Mouse (Mus musculus) limb, embryonic 11.5 days (tissue): ENCODE data around the gene Fiz1. TPM values are rescaled to one million over a fixed set of nuclear protein-coding genes. Genes with fewer than 3 reads are reported as not detected.

Source experiments
- ATAC-seq: fragments of 200-750 bp; cut with Nextera tagmentation; 2 replicates; pipeline ENCODE4 v1.8.0; 2017; ENCODE audit warnings: low read depth; ENCODE audit not compliant: insufficient number of reproducible peaks, low FRiP score, low TSS enrichment
- DNase-seq: peaks from one replicate; pipeline ENCODE4 v3.0.0-alpha.2; 2015; ENCODE audit warnings: low spot score
- H3K27ac ChIP-seq: fragments of 300-500 bp; sonication (generic); replicated peaks from 2 replicates; pipeline ENCODE4 v1.5.1; 2014; ENCODE audit warnings: low read depth, mild to moderate bottlenecking, low read length
- H3K27me3 ChIP-seq: fragments of 300-500 bp; sonication (generic); 2 replicates; pipeline ENCODE4 v1.6.1; 2014; ENCODE audit warnings: mild to moderate bottlenecking, low read length, mixed read lengths; ENCODE audit not compliant: control insufficient read depth, insufficient read depth
- H3K36me3 ChIP-seq: fragments of 300-500 bp; sonication (generic); 2 replicates; pipeline ENCODE4 v1.6.1; 2014; ENCODE audit warnings: mild to moderate bottlenecking, low read length, moderate library complexity, mixed read lengths; ENCODE audit not compliant: control insufficient read depth, insufficient read depth
- H3K4me1 ChIP-seq: fragments of 300-500 bp; sonication (generic); 2 replicates; pipeline ENCODE4 v1.6.1; 2014; ENCODE audit warnings: low read length, mixed read lengths; ENCODE audit not compliant: control insufficient read depth, insufficient read depth
- H3K4me2 ChIP-seq: fragments of 300-500 bp; sonication (generic); 2 replicates; pipeline ENCODE4 v1.6.1; 2014; ENCODE audit warnings: low read depth, mild to moderate bottlenecking, moderate library complexity; ENCODE audit not compliant: severe bottlenecking
- H3K4me3 ChIP-seq: fragments of 300-500 bp; sonication (generic); 2 replicates; pipeline ENCODE4 v1.5.1; 2014; ENCODE audit warnings: low read depth, low read length
- H3K9ac ChIP-seq: fragments of 300-500 bp; sonication (generic); 2 replicates; pipeline ENCODE4 v1.6.1; 2014; ENCODE audit warnings: mild to moderate bottlenecking, low read length
- H3K9me3 ChIP-seq: fragments of 300-500 bp; sonication (generic); 2 replicates; pipeline ENCODE4 v1.6.1; 2016; ENCODE audit warnings: low read length; ENCODE audit not compliant: control insufficient read depth
- WGBS: fragments of 180-500 bp; shearing (Covaris S2); extraction: QIAGEN DNeasy Blood & Tissue Kit; methylation state at CpG from one replicate; pipeline ENCODE4 v1.1.7; 2014; 5-methylcytosine and 5-hydroxymethylcytosine counted together
- polyA plus RNA-seq: library from polyadenylated mRNA; unstranded; fragments of >200 nt; fragmentation: Nextera tagmentation; extraction: Ambion mirVana; gene quantifications from 2 replicates; pipeline ENCODE4 v1.2.1, GENCODE M21; 2014

The Fiz1 gene
- 51.1 and 52.6 TPM in 2 replicates for polyA plus RNA-seq

DNA sequence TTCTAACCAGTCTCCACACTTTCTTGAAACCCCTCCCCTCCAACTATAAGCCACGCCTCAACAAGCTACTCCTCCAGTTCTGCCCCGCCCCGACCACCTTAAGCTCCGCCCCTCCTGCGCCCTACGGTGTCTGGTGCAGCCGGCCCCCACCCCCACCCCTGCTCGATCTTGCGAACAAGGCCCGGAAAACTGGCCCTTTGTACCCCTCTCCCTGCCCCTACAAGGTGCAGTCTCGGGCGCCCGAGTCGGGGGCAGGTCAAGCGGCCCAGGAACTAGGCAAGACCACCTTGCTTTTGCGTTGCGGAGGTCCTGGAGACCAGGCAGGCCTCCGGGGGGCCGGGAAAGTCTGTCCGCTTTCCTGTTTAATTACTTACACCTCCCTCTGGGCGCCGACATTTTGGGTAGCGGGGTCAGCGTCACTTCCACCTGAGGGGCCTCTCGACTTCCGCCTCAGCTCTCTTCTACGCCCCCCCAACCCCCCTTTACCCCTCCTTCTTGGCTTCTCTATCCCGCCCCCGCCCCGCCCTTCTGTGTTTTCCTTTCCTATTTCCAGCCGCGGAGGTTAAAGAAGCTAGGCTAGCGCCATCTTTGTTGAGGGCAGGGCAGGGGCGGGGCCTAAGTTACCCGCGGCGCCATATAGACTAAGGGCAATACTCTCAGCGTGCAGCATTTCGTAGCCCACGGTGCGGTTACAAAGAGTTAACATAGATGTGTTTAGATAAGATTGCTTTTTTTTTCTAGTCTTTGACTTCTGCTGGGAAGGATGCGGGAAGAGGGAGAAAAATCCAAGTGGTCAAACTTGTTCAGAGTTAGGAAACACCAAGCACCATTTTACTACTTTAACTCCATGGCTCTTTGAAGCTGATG lies at the start of gene Fiz1, which contains the start of gene Zfp524:
TSS of gene Fiz1 (minus strand) at position 447 of the 867 bp plus-strand sequence.
TSS of gene Zfp524 (plus strand) at position 165 of the 867 bp plus-strand sequence.
- H3K27ac ChIP-seq = peak within 1 kb of the TSS; percentile 98
- no peaks in the 10 kb centered on the region for H3K9me3 ChIP-seq
- H3K4me3 ChIP-seq = peak within 1 kb of the TSS; percentile 72
- peaks cover 3% of the 10 kb centered on the region; the same call in 1 of the 2 replicates for H3K4me1 ChIP-seq
- ATAC-seq (peak; percentile 77), DNase-seq (peak; percentile 95)
- under 1% methylated on average over 42 of the region's 42 CpGs for WGBS
- peak within 1 kb of the TSS; percentile 85 for H3K9ac ChIP-seq
- H3K36me3 ChIP-seq = peaks cover 28% of the 10 kb centered on the region
- peak within 1 kb of the TSS; percentile 47 for H3K4me2 ChIP-seq
- H3K27me3 ChIP-seq = no peaks in the 10 kb centered on the region

- Histone ChIP-seq H3K9me3 (peaks cover 1% of the 10 kb centered on the region; the same call in 1 of the 2 replicates), H3K36me3 (peaks cover 5% of the 10 kb centered on the region; the same call in 1 of the 2 replicates), H3K27me3 (peaks cover 7% of the 10 kb centered on the region), H3K27ac (peak overlapping the region; percentile 95), H3K4me3 (peak overlapping the region; percentile 72), H3K4me1 (peaks cover 8% of the 10 kb centered on the region), H3K4me2 (peak overlapping the region; percentile 98), H3K9ac (peak overlapping the region; percentile 76)
- peak; percentile 23 for ATAC-seq
- peak; percentile 85 for DNase-seq
- WGBS = under 1% methylated on average over 42 of the region's 51 CpGs
Measured at GRCm38 (mm10) chr7:5062360-5063001, 48.0 kb upstream of the Fiz1 start.

GRCm38 (mm10) chr7:5061774-5062359 lies 47.4 kb upstream of the Fiz1 start, which contains the start of gene U2af2:
Gene U2af2, plus strand, starts transcription at chr7:5062143.
- peak within 1 kb of the TSS; percentile 85 for H3K9ac ChIP-seq
- peak; percentile 68 for ATAC-seq
- peak within 1 kb of the TSS; percentile 95 for H3K27ac ChIP-seq
- peaks cover 8% of the 10 kb centered on the region for H3K4me1 ChIP-seq
- peaks cover 13% of the 10 kb centered on the region for H3K27me3 ChIP-seq
- H3K36me3 ChIP-seq = peaks cover 3% of the 10 kb centered on the region; the same call in 1 of the 2 replicates
- peaks cover 5% of the 10 kb centered on the region; the same call in 1 of the 2 replicates for H3K9me3 ChIP-seq
- H3K4me2 ChIP-seq = peak within 1 kb of the TSS; percentile 98
- WGBS = under 1% methylated on average over 62 of the region's 65 CpGs
- peak within 1 kb of the TSS; percentile 72 for H3K4me3 ChIP-seq
- DNase-seq = peak; percentile 94

DNA sequence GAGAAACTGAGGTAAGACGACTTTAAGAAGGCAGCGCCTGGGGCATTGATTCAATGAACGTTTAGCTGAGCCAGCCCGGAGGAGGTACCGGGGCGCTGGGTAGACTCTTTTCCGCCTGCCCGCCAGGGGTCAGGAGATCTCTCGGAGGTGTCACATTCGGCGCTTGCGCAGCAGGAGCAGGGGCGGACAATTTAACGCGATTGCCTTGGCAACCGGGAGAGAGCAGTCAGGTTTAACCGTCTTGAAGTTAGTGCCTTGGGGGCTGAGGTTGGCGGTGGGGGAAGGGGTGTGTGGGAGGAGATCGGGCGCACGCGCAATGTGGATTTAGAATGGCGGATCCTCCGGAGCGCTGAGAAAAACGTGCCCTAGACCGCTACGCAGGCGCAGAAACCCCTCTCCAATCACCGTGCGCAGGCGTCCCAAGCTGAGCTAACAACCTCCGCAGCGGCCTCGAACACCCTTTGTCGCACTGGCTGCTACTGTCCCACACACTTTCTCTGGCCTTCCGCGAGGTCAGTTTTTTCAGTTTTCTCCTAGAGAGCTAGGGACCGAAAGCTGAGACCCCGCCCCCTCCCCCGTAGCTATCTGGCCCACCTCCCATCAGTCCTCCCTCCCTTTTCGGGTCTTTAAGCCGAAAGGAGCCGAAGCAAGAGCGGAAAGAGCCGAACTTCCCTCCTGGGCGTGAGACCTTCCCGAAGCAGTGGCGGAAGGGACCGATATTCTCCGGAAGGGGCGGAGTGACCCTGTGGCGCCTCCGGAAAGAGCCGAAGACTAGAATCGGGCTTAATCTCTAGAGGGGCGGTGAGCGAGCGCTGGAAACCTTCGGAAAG lies 46.7 kb upstream of the Fiz1 start:
- Histone ChIP-seq H3K36me3 (peaks cover 3% of the 10 kb centered on the region; the same call in 1 of the 2 replicates), H3K27me3 (peaks cover 19% of the 10 kb centered on the region), H3K27ac (peak overlapping the region; percentile 95), H3K4me1 (peaks cover 8% of the 10 kb centered on the region), H3K4me3 (peak overlapping the region; percentile 72), H3K9ac (peak overlapping the region; percentile 85), H3K4me2 (peak overlapping the region; percentile 98), H3K9me3 (peaks cover 5% of the 10 kb centered on the region; the same call in 1 of the 2 replicates)
- DNase-seq (peak; percentile 97), ATAC-seq (peak; percentile 85)
- WGBS = under 1% methylated on average over 60 of the region's 60 CpGs

GRCm38 (mm10) chr7:5060239-5060731 lies 45.8 kb upstream of the Fiz1 start:
- peaks cover 28% of the 10 kb centered on the region for H3K27me3 ChIP-seq
- H3K9me3 ChIP-seq = peaks cover 5% of the 10 kb centered on the region; the same call in 1 of the 2 replicates
- no peaks in the 10 kb centered on the region; the same call in 1 of the 2 replicates for H3K36me3 ChIP-seq
- peak overlapping the region; percentile 98 for H3K4me2 ChIP-seq
- peak overlapping the region; percentile 72 for H3K4me3 ChIP-seq
- H3K4me1 ChIP-seq = peaks cover 8% of the 10 kb centered on the region
- ATAC-seq (peak; percentile 2; the same call in 1 of the 2 replicates), DNase-seq (peak; percentile 85)
- peak overlapping the region; percentile 95 for H3K27ac ChIP-seq
- peak overlapping the region; percentile 85 for H3K9ac ChIP-seq
- WGBS = 2% methylated on average over 27 of the region's 27 CpGs

- no peak for DNase-seq
- H3K27me3 ChIP-seq = peaks cover 36% of the 10 kb centered on the region
- H3K4me3 ChIP-seq = no peak overlapping the region
- H3K9ac ChIP-seq = no peak overlapping the region
- peaks cover 8% of the 10 kb centered on the region for H3K4me1 ChIP-seq
- ATAC-seq = no peak
- 94% methylated on average over 12 of the region's 12 CpGs for WGBS
- no peaks in the 10 kb centered on the region for H3K36me3 ChIP-seq
- H3K9me3 ChIP-seq = peaks cover 5% of the 10 kb centered on the region; the same call in 1 of the 2 replicates
- H3K4me2 ChIP-seq = no peak overlapping the region
- H3K27ac ChIP-seq = no peak overlapping the region
Measured at GRCm38 (mm10) chr7:5059421-5059820, 44.9 kb upstream of the Fiz1 start.

GRCm38 (mm10) chr7:5058631-5059030 lies 44.1 kb upstream of the Fiz1 start:
- Histone ChIP-seq H3K4me1 (peaks cover 8% of the 10 kb centered on the region), H3K4me2 (no peak overlapping the region), H3K9me3 (peaks cover 5% of the 10 kb centered on the region; the same call in 1 of the 2 replicates), H3K27me3 (peaks cover 44% of the 10 kb centered on the region), H3K27ac (no peak overlapping the region), H3K36me3 (no peaks in the 10 kb centered on the region), H3K4me3 (no peak overlapping the region), H3K9ac (no peak overlapping the region)
- 93% methylated on average over 1 of the region's 1 CpGs for WGBS
- ATAC-seq = no peak
- DNase-seq = no peak
